Comparison of ENCODE assay signal across 32 mouse cellular contexts in genomic region chr12:69418606-69419005, GRCm38 (mm10). TPM values are rescaled to one million over a fixed set of nuclear protein-coding genes. Genes with fewer than 3 reads are reported as not detected.
DNase-seq lines count a peak whose midpoint lies in the region; ATAC-seq and TF ChIP-seq lines count a peak whose summit lies in the region.
"Had no signal": no experiment of that assay in that cellular context is flagged by ENCODE, and none has a peak within 500 bp of the region (broad histone marks: within the 10 kb centered on the region; RNA-seq: fewer than 3 reads in every experiment).

No protein-coding gene starts in this region.

- H3K9ac ChIP-seq in hindbrain, postnatal 0 days (replicated peaks; ENCODE audit: low read length) = no peak overlapping the region
- no peak overlapping the region for H3K9ac ChIP-seq in hindbrain, embryonic 16.5 days (ENCODE audit: low read depth, low read length)
- H3K9ac ChIP-seq: embryonic facial prominence, embryonic 13.5 days; forebrain, embryonic 13.5 days; heart, embryonic 12.5 days; hindbrain, embryonic 13.5 days; limb, embryonic 15.5 days; liver, embryonic 13.5 days; midbrain, embryonic 15.5 days had no signal

- no peak for TF ChIP-seq CTCF in hindbrain, postnatal 0 days (IDR thresholded peaks at IDR 0.05; ENCODE audit: low read depth)
- TF ChIP-seq CTCF in E14TG2a.4 (conservative IDR thresholded peaks at IDR 0.05; ENCODE audit: low read length) = no peak

- H3K27me3 ChIP-seq in hindbrain, postnatal 0 days (ENCODE audit: insufficient read depth, low read length) = no peaks in the 10 kb centered on the region
- no peaks in the 10 kb centered on the region for H3K27me3 ChIP-seq in hindbrain, embryonic 16.5 days (replicated peaks; ENCODE audit: control insufficient read depth, insufficient read depth, low read length)
- H3K27me3 ChIP-seq in E14TG2a.4 (ENCODE audit: insufficient read depth, low read length) = peaks cover 43% of the 10 kb centered on the region
- H3K27me3 ChIP-seq: embryonic facial prominence, embryonic 13.5 days; forebrain, embryonic 13.5 days; heart, embryonic 12.5 days; hindbrain, embryonic 13.5 days; limb, embryonic 15.5 days; liver, embryonic 13.5 days; midbrain, embryonic 15.5 days had no signal

- peak overlapping the region; percentile 37 for H3K27ac ChIP-seq in hindbrain, postnatal 0 days
- H3K27ac ChIP-seq in hindbrain, embryonic 16.5 days (ENCODE audit: low read depth, low read length) = no peak overlapping the region
- H3K27ac ChIP-seq: embryonic facial prominence, embryonic 13.5 days; forebrain, embryonic 13.5 days; hindbrain, embryonic 13.5 days; kidney, postnatal 0 days; limb, embryonic 10.5 days; limb, embryonic 15.5 days; liver, embryonic 13.5 days; midbrain, embryonic 10.5 days; midbrain, embryonic 15.5 days had no signal

- DNase-seq in cerebellum, postnatal 10 days = peak; percentile 35 to 57
- DNase-seq in cerebellum, adult 11-12 months = no peak
- no peak for DNase-seq in hindbrain, postnatal 0 days (ENCODE audit: low spot score)
- peak; percentile 9 to 19 for DNase-seq in cerebellum, postnatal 36 days
- no peak for DNase-seq in adrenal gland, postnatal 10 days
- DNase-seq in lung, postnatal 4 days = no peak
- DNase-seq: adrenal gland, postnatal 14 days; embryo, embryonic 11 days; gastrocnemius, postnatal 25 days; heart, adult 18-20 months; heart, postnatal 4 days; kidney, adult 11 months; liver, embryonic 13.5 days; spleen, adult 18-20 months; thymus, adult 2 months; thymus, postnatal 36 days had no signal

- no peak overlapping the region for H3K4me2 ChIP-seq in hindbrain, postnatal 0 days (ENCODE audit: low read depth, low read length)
- H3K4me2 ChIP-seq in hindbrain, embryonic 16.5 days (ENCODE audit: low read length) = no peak overlapping the region
- H3K4me2 ChIP-seq: embryonic facial prominence, embryonic 13.5 days; forebrain, embryonic 13.5 days; heart, embryonic 12.5 days; hindbrain, embryonic 13.5 days; limb, embryonic 15.5 days; liver, embryonic 13.5 days; midbrain, embryonic 15.5 days had no signal

- no peak for ATAC-seq in hindbrain, postnatal 0 days
- no peak for ATAC-seq in hindbrain, embryonic 16.5 days
- ATAC-seq: CD4-positive, CD25-positive, alpha-beta regulatory T cell, adult 4 months; forebrain, embryonic 13.5 days; inflammation-experienced regulatory T-cells, adult 6 months; lung, postnatal 0 days; midbrain, embryonic 15.5 days had no signal

- no peak overlapping the region for H3K4me3 ChIP-seq in hindbrain, postnatal 0 days (ENCODE audit: low read length)
- no peak overlapping the region for H3K4me3 ChIP-seq in hindbrain, embryonic 16.5 days (ENCODE audit: low read length)
- peak overlapping the region; percentile 8 for H3K4me3 ChIP-seq in E14TG2a.4 (replicated peaks; ENCODE audit: low read length)
- H3K4me3 ChIP-seq: embryonic facial prominence, embryonic 13.5 days; forebrain, embryonic 13.5 days; heart, embryonic 12.5 days; hindbrain, embryonic 13.5 days; limb, embryonic 10.5 days; limb, embryonic 15.5 days; liver, embryonic 13.5 days; midbrain, embryonic 10.5 days; midbrain, embryonic 15.5 days had no signal

- peaks cover 5% of the 10 kb centered on the region; the same call in 1 of the 2 replicates for H3K4me1 ChIP-seq in hindbrain, postnatal 0 days (ENCODE audit: insufficient read depth, low read length)
- no peaks in the 10 kb centered on the region for H3K4me1 ChIP-seq in hindbrain, embryonic 16.5 days (ENCODE audit: control insufficient read depth, insufficient read depth, low read depth, low read length)
- peaks cover 31% of the 10 kb centered on the region for H3K4me1 ChIP-seq in E14TG2a.4 (replicated peaks; ENCODE audit: low read depth, low read length)
- H3K4me1 ChIP-seq: forebrain, embryonic 13.5 days; hindbrain, embryonic 13.5 days; midbrain, embryonic 10.5 days; midbrain, embryonic 15.5 days had no signal

- peaks cover 4% of the 10 kb centered on the region for H3K9me3 ChIP-seq in hindbrain, postnatal 0 days (ENCODE audit: low read length)
- H3K9me3 ChIP-seq in hindbrain, embryonic 16.5 days (ENCODE audit: control insufficient read depth, low read length) = peaks cover 3% of the 10 kb centered on the region; the same call in 1 of the 2 replicates
- no peaks in the 10 kb centered on the region for H3K9me3 ChIP-seq in E14TG2a.4 (ENCODE audit: low read length)
- H3K9me3 ChIP-seq: embryonic facial prominence, embryonic 13.5 days; G1E; heart, embryonic 12.5 days; limb, embryonic 10.5 days; limb, embryonic 15.5 days; liver, embryonic 13.5 days; midbrain, embryonic 15.5 days had no signal

- H3K36me3 ChIP-seq in hindbrain, postnatal 0 days (ENCODE audit: insufficient read depth, low read length) = no peaks in the 10 kb centered on the region
- H3K36me3 ChIP-seq in hindbrain, embryonic 16.5 days (ENCODE audit: control insufficient read depth, insufficient read depth, low read length) = no peaks in the 10 kb centered on the region
- no peaks in the 10 kb centered on the region for H3K36me3 ChIP-seq in E14TG2a.4 (ENCODE audit: insufficient read depth, low read length)
- H3K36me3 ChIP-seq: embryonic facial prominence, embryonic 13.5 days; G1E; heart, embryonic 12.5 days; hindbrain, embryonic 13.5 days; limb, embryonic 10.5 days; limb, embryonic 15.5 days; liver, embryonic 13.5 days; midbrain, embryonic 10.5 days; midbrain, embryonic 15.5 days had no signal

- 81% methylated on average over 13 of the region's 13 CpGs for WGBS in hindbrain, postnatal 0 days
- 83% methylated on average over 13 of the region's 13 CpGs for WGBS in hindbrain, embryonic 16.5 days

RNA-seq across cellular contexts. Expression of gene Gm9887, which starts 46.3 kb away (rescaled TPM):
- not detected in 2 replicates for total RNA-seq in hindbrain, postnatal 0 days (2014; rRNA removed)
- polyA plus RNA-seq in hindbrain, postnatal 0 days (2015; fragmentation: Nextera tagmentation; extraction: Ambion mirVana) = 0.43 and 1.5 TPM in 2 replicates
- polyA plus RNA-seq in hindbrain, embryonic 16.5 days (2015; fragmentation: Nextera tagmentation; extraction: Ambion mirVana) = 0.56 and 0.66 TPM in 2 replicates
- under 1 TPM in 1 of 2 experiments, not detected in 1; 0.63 TPM for total RNA-seq in adrenal gland, postnatal 10 days (2021)
- total RNA-seq: gastrocnemius, adult 18-20 months; gastrocnemius, postnatal 25 days had no signal
- polyA plus RNA-seq: inflammation-experienced regulatory T-cells, adult 6 months had no signal

RNA-seq across cellular contexts. Expression of gene Arf6, which starts 46.7 kb away (rescaled TPM):
- 112 and 132 TPM in 2 replicates for total RNA-seq in hindbrain, postnatal 0 days (2014; rRNA removed)
- polyA plus RNA-seq in hindbrain, postnatal 0 days (2015; fragmentation: Nextera tagmentation; extraction: Ambion mirVana) = 41.6 and 43.5 TPM in 2 replicates
- polyA plus RNA-seq in hindbrain, embryonic 16.5 days (2015; fragmentation: Nextera tagmentation; extraction: Ambion mirVana) = 20.7 and 21.8 TPM in 2 replicates
- total RNA-seq in adrenal gland, postnatal 10 days (2021) = 100 to 1,000 TPM in 1 of 2 experiments, 10 to 100 TPM in 1; 94.9 to 116 TPM

Comparison
In these comparisons a context has a peak if more than half of its experiments do, and no peak if none do; other contexts are left out.
1. DNase-seq: peak in cerebellum, postnatal 10 days (2 of 2) and cerebellum, postnatal 36 days (2 of 2); none in cerebellum, adult 11-12 months (single experiment), hindbrain, postnatal 0 days (single experiment), adrenal gland, postnatal 10 days (single experiment) and lung, postnatal 4 days (0 of 2).